Mouse (Mus musculus) T-cell, adult 2 months (primary cell): ENCODE data around the gene Mrps10.

Source experiments
- DNase-seq: peaks from one replicate; pipeline ENCODE4 v3.0.0; 2022; ENCODE audit warnings: low spot score

Mrps10 gene

DNA sequence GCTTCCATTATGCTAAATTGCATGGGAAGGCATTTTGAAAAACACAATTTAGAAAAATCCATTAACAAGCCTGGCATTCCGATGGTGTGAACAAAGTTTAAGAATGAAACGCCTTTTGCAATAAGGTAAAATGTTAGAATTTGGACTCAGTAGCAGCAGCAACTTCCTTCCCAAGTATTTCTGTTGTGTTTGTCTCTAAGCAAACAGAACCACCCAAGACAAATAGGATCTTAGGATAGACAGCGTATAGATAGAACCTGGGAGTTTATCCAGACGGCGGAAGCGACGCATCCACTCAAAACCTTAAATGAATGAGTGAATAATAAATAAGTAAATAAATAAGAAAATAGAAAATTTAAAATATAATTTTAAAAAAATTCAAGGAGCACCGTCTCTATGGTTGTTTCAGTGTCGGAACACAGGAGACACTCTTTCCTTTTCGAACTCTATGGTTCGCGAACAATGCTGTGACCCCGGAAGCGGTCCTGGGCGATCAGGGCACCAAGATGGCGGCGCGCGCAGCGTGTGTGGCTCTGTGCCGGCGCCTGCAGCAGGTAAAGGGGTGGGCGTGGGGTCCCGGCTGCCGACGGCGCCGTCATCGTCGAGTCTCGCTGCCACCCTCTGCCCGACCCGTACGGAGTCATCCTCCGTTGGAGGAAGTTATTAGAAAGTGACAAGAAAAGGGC, at the start of gene Mrps10:
Gene Mrps10 (plus strand): TSS at position 487 of the 686 bp plus-strand sequence.
- DNase-seq, result peak; percentile 87

DNA sequence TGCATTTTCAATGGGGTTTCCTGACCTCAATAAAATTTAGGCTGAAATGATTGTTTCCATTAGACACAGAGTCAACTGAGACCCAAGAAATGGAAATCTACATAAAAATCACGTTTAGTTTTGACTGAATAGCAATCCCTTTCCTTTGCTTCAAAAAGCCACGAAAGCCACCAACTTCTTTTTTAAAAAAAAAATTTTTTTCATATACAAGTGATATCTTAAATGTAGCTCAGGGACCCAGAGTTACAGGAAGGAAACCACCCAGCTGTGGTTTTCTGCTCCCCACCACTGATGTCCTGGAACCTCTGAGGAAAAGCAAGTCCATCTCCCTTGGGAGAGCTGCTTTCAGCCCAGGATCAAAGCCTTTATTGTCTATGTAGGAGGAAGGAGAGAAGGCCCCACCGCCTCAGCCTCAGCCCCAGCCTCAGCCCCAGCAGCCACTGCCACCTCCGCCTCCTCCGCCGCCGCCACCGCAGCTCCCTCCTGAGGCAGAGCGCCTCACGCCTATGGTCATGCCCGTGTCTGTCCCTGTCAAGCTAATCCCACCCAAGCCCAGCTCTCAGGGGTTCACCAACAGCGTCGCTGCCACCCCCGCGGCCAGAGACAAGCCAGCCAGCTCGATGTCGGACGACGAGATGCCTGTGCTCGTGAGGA, 49.6 kb upstream of the Mrps10 start:
- DNase-seq, result no peak

DNA sequence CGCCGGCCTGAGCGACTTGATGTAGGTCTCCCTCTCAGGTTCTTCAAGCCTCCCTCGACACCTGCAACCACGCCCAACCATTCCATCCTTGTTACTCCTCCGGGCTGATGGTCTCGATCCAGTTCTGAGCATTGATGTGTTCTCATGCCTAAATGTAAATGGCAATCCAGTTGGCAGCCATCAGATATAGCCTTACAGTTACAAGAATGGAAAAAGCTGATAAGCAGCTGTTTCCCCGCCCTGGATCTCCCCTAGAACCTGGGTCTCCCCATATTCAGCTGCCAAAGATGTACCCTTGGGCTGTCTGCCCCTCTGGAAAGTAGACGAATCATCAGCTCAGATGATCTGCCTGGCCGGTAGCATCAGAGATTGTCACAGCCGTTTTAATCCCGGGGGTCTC, 48.9 kb upstream of the Mrps10 start:
- no peak for DNase-seq

DNA sequence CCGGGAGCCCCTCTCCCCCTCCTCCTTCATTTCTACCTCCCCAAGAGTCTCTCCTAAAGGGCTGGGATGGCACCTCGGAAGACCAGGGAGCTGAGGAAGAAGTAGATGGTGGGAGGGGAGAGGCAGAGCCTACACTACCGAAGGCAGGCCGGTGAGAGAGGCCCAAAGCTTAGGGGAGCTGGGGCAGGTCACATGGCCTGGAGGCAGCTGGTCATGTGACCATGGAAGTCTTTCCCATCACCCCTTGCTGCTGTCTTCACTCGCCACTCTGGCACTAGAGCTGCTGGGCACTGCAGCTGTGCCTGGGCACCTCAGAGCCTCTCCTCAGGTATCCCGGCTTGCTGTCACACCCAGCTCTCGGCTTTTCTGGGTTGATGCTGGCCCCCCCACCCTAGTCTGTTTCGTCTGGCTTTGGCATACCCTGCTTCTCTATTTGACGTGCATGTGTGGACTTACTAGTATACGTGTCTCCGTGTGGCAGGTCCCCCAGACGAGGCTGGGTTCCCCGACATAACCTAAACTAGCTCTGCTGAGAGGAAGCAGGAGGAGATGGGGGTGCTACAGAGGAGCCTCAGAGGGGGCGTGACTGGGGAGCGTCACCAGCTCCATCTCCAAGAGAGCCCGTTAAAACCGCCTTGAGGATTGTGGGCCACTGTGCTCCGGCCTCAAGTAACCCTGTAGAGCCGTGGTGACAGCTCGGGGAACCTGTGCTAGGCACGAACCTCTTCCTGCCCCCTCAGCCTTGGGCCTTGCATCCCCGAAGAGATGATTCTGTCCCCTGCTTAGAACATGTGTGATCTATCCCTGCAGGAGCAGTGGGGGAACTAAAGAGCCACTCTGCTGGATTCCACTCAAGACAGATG, 46.3 kb upstream of the Mrps10 start:
- DNase-seq, result no peak

DNA sequence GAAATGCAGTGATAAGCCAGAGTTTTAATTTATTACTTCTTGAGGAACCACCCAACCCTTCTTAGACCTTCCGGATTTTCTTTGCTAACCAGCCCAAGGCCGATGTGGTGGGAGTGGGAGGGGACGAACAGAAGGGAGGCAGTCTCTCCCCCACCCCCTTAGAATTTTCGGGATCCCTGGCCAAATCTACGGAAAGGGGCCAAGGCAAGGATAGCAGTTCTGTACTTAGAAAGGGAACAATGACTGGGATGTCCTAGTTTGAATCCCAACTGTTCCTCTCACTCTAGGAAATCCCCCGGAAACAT, 45.7 kb upstream of the Mrps10 start:
- no peak for DNase-seq

DNA sequence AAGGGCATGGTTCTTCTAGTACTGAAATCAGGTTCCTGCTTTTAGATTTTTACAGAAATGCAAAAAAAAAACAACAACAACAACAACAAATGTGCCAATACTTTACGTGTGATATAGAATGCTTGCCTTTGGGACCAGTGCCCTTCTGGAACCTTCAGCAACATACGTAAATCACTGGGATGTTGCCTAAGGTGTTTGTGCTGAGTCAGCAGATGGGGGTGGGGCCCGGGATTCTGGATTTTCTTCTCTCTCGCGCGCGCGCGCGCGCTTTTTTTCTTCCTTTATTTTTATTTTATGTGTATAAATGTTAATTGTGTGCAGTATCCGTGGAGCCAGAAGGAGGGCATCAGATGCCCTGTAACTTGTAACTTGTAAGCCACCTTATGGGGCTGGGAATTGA, 41.1 kb upstream of the Mrps10 start:
- no peak for DNase-seq

DNA sequence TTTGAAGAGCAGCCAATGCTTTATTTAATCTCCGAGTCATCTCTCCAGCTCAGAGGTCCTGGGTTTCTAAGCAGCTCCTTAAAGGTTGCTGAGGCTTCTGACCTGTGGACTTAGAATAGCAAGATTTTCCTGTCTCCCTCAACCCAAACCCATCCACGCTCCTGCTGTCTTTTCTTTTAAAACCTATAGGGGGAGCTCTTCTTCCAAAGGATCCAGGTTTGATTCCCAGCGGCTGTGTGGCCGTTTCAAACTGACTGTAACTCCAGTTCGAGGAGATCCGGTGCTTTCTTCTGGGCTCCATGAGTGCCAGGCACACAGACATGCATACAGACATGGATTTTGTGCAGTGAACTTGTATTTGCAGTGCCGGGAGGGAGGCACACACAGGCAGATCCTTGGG, 40.7 kb upstream of the Mrps10 start:
- no peak for DNase-seq

DNA sequence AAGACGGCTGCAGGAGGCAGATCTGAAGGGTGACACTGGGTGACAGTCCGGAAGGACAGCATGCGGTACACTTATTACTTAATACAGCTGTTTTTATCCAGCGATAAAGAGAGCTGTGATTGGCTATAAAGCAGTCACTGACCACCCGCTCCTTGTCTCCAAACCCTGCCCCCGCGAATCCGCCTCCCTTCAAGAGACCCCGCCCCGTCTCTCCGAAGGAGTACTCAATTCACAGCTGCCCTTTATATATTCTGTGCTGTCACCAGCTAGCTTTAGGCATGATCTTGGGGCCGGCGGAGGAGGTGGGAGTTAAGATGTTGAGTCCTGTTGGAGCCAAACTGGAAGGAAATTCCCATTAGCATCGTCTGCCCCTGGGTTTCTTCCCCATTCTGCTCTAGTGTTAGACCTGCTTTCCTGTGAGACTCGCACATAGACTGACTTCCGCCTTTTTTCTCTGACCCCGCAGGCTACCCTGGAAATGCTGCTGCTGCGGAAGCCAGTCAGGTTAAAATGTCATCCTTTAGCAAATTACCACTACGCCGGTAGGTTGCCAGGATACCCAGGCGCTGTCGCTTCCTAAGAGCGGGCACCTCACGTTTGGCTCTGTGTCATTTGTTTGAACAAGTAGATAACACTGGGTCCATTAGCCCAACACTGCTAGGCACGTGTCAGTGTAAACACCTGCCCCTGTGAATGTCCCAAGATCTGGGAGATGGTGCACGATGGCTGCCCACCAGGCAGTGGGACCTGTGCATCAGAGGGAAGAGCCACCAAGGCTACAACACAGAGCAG, 39.9 kb upstream of the Mrps10 start:
- no peak for DNase-seq

DNA sequence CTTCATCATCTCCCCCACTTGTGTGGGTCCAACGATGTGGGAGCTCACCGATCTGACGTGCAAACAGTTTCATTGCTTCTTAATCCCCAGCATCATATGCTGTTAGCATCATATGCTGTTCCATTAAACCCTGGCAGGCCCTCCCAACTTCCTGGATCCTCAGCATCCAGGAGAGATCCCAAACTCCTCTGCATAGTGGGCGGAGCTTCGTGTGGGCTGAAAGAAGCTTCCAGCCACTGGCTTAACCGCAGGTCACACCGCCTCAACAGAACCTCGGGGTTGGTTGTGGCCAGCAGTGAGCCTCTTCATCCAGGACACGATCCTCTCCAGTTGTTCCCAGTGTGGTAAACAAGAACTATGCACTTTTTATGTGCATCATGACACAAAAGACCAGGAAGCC, 38.1 kb upstream of the Mrps10 start:
- DNase-seq, result no peak

DNA sequence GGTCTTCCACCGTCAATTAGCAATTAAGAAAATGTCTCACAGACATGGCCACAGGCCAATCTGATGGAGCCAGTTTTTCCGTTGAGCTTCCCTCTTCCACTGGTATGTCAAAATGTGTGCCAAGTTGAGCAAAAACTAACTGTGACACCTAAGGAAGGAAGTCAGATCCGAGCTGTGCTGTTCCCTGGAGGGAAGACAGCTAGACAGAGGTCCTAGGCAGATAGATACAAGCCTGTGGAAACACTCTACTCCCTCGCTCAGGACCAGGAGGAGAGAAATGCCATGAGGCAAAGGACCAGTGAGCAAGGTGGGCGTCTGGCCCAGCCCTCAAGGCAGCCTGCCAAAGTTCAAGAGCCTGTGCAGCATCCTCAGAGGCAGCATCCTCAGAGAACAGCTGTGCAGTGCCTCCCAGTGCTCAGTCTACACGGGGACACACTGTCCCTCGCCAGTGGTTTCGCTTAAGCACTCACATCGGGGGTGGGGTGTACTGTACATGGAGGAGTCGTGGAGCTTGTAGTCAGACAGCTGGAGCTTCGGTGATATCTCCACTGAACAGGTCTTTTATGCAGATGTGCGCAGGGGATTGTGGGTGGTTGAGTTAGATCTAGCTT, 36.6 kb upstream of the Mrps10 start:
- peak; percentile 24 for DNase-seq

DNA sequence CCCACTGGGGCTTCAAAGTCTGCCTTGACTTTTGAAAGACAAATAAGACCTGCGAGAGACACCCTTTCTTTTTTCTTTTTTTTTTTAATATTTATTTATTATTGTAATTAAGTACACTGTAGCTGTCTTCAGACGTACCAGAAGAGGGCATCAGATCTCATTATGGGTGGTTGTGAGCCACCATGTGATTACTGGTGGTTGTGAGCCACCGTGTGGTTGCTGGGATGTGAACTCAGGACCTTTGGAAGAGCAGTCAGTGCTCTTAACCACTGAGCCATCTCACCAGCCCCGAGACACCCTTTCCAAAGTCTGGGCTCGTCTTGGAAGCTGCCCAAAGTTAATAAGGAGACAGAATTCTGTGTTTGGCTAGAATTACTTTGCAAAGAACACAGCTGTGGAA, 36.0 kb upstream of the Mrps10 start:
- DNase-seq, result peak; percentile 14

DNA sequence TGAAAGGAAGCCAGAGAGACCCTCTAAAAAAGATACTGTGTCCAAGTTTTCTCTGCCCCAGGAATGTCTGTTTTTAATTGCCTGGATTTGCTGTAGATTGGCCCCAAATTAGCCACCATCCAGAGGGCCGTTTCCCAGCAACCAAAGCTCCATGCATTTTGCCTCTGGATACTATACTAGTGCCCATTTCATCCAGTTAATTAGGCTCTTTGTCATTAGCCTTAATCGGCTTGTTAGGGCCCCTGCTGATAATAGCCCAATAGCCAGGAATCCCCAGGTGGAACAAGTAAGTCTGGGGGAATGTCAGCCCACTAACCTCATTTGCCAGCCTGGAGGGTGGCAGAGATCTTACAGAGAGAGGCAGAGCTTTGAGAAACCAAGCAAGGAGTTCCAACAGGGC, 35.3 kb upstream of the Mrps10 start:
- DNase-seq, result no peak

DNA sequence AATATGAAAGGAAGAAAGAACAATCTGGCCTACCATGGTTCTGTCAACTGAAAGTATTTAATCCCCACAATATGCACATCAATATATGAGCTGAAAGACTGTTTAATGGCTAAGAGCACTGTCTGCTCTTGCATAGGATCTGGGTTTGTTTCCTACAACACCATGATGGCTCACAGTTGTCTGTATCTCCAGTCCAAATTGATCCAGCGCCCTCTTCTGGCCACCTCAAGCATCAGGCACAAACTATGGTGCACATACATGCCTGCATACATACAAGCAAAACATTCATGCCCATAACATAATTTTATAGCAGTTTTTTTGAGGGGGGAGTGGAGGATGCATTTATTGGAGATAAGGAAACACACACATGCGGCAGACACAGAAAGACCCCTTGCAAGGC, 25.6 kb upstream of the Mrps10 start:
- no peak for DNase-seq

DNA sequence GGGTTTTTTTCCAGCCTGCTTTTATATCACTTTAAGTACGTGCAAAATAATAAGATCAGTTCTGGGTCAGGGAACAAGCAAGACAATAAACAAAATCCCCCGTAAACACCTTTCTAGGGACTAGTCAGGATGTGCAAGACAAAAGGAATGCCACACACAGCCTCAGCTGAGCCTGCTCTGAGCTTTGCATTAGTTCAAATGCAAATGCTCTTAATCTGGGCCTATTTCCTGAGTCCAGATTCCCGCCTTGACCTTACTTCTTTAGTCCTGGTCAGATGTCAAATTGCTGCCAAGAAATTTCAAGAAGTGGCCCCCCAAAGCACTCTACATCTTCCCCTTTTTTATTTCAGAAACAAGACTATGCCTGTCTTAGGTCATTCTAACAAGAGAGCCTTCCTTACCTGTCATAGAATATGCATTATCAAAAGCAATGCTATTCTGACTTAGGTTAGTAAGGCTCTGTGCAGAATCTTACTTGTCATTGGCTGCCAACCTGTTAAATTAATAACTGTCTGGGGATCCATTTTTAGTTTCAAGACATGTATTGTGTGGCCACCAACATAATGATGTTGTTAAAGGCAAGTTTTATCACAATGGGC, 18.9 kb upstream of the Mrps10 start:
- DNase-seq, result no peak

DNA sequence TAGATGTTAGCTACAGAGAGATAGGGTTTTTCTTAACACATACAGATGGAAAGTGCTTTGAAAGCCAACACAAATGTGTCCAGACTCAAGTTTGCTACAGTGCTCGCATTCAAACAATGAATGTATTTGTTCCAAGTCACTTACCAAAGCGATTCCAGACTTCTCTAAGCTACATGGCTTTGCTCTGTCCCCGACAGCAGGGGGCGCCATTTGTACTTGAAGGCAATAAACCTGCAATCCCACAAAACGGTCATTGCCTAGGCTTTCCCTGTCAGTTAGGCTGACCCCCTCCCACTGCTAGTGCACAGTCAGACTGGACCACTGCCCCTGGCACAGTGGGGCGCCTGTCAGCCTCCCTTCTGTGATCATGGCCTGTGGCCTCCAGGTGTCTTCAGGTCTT, 8.7 kb upstream of the Mrps10 start:
- DNase-seq, result peak; percentile 46

DNA sequence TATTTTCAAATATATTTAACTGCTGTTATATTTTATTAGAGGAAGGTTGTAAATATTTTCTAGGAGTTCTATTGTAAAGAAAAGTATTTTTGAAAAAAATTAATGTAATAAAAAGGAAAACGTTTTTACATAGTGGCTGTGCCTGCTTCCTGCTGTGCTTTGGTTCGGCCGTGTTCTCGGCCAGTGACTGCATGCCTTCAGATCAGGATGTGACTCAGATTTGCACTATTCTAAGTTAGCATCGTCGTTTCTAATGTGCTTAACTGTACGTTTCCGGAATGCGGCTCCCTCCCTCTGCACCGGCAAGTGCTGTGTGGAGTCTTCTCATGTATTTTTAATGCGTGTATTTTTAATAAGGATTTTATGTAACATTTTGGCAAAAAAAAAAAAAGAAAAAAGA, 7.3 kb upstream of the Mrps10 start:
- no peak for DNase-seq

DNA sequence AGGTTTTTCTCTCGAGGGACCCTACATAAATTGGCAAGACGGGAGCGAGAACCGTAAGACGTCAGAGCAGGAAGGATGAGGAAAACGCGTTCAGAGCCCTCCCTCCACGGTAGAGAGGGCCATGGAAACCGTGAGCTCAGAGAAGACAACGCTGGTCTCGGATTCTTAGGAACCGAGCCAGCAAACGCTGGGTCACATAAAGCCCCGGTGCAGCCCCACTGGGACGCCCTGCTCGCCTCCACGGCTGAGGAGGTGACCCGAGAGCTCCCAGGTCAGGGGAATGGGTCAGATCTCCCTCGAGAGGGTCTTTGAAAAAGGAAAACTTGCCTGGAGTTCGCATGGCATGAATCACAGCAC, 378 bp downstream of the Mrps10 start:
- no peak for DNase-seq

DNA sequence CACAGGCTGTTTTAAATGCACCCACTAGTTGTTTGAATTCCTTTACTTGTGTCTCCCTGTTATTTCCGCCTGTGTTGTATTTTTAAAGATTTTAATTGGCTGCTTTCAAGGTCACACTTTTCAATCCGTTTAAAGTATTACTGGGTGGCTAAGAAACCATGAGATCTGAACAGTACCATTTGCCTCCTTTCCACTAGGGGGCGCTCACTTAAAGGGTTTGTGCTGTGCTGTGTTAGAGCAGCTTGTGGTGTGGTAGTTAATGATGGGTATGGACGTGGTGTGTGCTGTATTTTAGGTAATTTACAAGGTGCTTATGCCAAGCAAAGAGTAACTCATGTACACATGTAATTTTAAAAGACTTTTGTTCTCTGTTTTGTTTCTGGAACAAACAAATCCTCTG, 2.8 kb downstream of the Mrps10 start:
- peak; percentile 71 for DNase-seq

DNA sequence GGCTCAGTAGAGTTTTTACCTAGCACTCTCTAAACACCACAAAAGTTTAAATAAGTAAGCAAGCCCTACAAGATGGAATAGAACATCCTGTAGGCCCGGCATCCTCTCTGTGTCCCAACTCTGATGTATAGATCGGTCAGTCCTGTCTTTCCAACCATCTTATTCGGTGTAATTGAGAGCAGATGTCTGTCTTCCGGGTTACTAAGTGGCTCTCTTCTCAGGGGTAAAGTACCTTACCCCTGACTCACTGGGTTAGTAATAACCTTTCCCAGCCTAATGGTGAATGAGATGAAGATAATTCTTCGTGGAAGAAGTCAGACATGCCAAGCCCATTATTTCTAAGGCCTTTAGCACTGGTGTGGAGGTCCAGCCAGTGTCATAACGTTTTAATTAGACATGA, 5.3 kb downstream of the Mrps10 start:
- no peak for DNase-seq

DNA sequence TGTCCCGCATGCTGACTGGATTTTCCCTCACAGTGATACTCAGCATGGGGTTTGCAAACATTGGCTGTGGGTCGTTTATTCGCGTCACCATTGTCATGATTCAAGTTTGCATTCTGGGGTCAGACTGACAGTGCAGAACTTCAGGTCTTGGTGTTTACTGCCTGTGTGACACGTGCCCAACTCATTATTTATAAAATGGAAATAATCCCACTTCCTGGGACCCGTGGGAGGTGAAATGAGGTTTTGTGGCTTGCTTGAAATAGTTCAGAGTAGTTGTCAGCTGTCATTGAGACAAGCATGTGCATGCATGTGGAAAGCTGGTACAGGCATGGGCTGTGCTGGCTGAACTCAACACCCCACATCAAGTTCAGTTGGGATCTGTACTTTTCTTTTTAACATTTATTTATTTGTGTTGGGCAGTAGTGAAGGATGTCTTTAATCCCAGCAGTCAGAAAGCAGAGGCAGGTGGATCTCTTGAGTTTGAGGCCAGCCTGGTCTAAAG, 8.1 kb downstream of the Mrps10 start:
- DNase-seq, result no peak

DNA sequence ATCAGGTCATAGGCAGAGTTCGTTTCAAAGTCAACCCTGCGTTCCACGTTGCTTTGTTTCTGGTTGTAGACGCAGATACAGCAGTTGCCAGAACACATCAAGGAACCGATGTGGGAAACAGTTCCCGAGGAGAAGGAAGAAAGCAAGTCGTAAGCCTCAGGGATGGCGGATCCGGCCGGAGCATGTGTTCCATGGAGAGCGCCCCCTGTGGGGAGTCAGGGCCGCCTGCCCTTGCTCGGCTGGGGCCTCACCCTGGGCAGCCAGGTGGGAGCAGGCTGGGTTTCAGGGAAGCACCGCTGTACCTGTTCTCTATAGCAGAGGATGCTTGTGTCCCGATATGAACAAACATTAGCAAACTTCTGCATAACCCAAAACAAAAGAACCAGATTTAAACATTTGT, 9.4 kb downstream of the Mrps10 start:
- DNase-seq, result no peak

DNA sequence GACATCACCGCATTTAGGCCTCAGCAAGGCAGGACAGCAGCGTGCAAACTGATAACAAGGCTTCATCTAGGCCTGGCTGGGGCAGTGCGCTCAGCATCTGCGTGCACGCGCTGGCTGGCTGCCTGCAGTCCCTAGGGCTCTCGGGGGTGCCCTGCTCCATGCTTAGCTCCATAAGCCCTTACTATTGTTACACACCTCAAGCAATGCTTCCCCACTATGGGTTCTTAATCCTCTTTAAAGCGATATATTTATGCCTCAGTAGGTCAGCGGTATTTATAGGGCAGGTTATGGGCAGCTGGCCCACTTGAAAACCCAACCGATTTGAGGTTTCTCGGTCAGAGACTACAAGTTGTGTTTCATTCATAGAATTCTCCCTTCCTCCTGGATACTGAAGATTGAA, 13.2 kb downstream of the Mrps10 start:
- DNase-seq, result no peak
